Mouse (Mus musculus) left cerebral cortex, adult 11 months (tissue): ENCODE measurements at regions not wholly inside any gene's neighbourhood (a gene's known extent, or its start where the extent isn't known, plus 50 kb on each side); places are given as distances from the start of the nearest gene placed in this dataset.
"Not testable (repeated sequence)": the region's sequence is repeated elsewhere in the genome, so short reads cannot be mapped to it uniquely, and the experiment has no call there.

Experiments
- DNase-seq: peaks from one replicate; pipeline ENCODE4 v3.0.0; 2022; ENCODE audit warnings: low spot score

DNA sequence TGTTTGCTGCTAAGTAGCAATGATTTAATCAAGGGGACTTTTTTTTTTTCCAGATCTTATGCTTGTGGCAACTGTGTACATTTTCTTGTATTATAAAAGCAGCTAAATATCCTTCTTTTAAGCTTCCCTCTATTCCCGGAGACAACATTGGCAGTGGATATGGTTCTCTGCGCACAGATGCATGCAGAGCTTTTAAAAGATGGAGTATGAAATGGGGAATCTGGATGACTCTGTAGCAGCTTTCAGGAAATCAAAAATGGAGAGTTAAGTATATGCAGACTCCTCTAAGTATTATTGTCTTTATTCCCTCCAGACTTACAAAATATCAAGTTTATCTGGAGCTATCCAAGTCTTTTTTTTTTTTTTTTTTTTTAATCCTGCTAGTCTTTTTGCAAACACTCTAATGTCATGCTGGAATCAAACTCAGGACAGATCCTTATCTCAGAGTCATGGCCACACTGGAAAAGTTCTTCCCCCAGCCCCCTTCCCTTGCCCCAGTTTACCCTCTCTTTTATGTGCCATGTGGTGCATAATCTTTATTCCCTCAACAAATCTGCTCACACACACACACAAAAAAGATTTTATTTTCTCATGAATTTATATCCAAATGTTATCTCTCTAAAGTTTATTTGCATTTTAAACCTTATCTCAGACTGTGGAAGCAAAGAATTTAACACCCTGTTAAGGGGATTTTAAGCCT is 1080.3 kb upstream of the Cdh6 start:
- no peak for DNase-seq

- no peak for DNase-seq
Observed at GRCm38 (mm10) chr15:14251773-14252172, 1078.3 kb upstream of the Cdh6 start.

- DNase-seq = no peak
Observed at GRCm38 (mm10) chr15:14215236-14215635, 1041.8 kb upstream of the Cdh6 start.

GRCm38 (mm10) chr15:14214726-14215125 is 1041.3 kb upstream of the Cdh6 start:
- DNase-seq = no peak

GRCm38 (mm10) chr15:14177523-14177922 is 1004.0 kb upstream of the Cdh6 start:
- no peak for DNase-seq

DNA sequence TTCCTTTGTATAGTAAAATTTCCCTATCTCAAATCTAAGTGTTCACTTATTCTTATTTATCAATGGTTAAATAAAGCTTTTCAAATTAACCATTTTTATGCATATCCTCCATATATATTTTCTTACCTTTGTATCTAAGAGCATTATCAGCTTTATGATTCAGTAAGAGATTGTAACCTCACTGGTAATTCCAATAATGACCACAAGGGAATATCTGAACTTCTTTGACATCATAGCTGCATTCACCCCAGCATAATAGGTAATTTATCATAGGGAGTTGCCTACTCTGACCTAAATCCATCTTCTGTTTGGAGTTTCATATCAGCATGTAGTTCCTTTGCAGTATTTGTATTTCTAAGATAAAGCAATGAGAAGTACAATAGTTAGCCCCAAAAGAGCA is 963.9 kb upstream of the Cdh6 start:
- no peak for DNase-seq

DNA sequence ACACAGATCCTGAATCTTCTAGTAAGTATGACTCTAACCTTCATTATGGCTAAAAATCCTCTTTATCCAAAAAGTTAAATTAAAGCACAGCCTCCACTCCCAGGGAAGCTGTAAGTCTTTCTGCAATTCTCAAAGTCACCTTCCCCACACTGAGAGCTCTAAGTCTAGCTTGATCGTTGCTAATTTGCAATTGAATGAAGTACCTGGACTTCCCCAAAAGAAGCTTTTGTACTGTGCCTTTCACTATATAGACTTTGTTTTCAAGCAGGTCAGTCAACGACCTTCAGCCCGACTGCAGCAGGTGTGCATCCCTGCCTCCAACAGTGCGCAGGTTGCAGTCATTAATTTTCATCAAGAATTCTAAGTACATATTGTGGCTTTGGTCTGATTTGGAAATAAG is 950.4 kb upstream of the Cdh6 start:
- DNase-seq = no peak

DNA sequence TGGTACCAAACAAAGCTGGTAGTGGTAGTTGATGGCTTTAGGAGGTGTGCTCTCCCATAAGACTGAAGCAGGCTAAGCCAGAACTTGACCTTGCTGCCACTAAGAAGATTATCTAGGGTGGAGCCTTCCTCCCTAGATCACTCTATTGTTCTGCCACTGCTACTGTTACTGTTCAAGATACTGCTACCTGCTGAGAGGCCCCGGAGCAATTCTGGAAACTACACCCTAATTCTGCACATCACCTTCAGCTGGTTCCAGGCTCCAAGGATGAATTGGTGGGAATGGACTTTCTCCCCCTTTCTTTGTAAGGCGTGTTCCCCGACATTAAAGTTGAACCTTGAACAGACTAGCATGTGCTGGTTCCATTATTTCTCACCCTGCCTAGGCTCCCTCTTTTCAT is 944.8 kb upstream of the Cdh6 start:
- not testable (repeated sequence) for DNase-seq

DNA sequence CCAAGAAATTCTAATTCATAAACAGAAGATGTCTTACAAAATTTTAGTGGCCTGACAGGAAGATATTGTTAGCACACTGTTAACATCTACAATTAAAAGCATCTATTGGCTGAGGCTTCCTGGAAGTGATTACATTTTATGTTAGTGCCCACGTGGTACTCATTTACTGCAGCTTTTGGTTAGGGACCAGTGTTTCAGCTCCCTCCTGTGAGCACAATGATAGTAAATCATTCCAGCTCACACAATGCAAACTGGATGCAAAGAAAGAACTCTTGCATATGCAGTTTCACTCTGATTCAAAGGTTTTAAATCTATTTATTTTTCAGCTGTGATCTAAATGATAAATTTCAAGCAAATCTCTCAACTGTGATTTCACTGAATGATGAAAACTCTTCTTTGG is 928.3 kb upstream of the Cdh6 start:
- DNase-seq = no peak

DNA sequence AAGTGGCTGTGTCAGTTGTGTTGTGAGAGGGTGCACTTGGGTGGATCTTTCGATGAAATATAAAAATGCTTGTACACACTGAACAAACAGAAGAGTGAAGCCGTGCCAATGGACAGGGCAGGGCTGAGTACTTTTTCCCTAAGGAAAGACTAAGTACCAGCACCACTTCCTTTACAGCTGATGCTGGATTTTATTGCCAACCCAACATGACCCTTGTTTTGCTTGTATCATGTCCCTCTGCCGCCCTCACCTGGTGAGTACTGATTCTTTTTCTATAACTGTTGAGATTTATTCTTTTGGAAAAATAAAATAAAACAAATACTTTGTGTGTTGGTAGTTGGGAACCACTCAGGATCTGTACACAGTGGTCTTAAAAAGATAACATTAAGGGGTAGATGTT is 878.4 kb upstream of the Cdh6 start:
- DNase-seq = peak; percentile 5
